Mouse (Mus musculus): ENCODE data around the gene Gm10553. TPM values are rescaled to one million over a fixed set of nuclear protein-coding genes. Genes with fewer than 3 reads are reported as not detected.
"Not testable (repeated sequence)": the region's sequence is repeated elsewhere in the genome, so short reads cannot be mapped to it uniquely, and the experiment has no call there.

Gene Gm10553
- total RNA-seq (2021), result not detected
- long read RNA-seq, experiment 1, result 0 reads
- long read RNA-seq, experiment 2, result 0 reads

DNA sequence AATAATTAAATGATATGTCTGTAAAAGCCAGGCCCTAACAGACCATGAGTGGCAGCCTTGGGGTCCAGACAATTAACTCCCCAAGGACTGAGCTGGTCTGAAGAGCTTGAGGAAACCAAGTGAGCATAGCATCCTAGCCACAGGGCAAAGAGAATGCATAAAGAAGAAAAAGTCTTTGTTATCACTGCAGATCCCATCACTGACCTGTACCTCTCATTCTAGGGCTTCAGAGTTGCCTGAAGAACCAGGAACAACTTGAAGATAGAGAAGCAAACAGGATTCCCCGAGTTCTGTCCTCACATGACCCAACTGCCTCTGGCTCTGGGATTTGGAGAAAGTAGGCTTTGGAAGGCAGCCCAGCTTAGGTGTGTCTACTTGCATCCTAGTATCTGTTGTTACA lies at the start of gene Gm10553:
Gm10553 (plus strand) TSS at position 301 of the 400 bp plus-strand sequence.
- DNase-seq (ENCODE audit: low spot score in 2 of 2), result not testable (repeated sequence)

DNA sequence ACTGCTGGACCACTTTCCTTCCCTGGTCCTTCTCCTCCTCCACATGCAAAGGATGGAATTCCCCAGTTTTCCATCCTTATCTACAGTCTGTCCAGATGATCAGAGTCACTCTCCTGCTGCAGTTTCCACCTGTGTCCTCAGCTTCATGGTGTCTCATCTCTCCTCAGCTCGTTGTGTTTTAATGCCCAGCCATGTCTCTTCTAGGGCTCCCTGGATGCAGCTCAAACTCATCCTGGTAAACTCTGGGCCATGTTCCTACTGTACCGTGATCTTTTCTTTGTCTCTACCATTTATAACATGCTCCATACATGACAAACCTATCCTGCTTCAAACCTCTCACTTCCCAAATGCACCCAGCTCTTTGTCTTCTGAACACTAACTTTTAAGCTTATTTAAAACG lies 28.3 kb upstream of the Gm10553 start:
- not testable (repeated sequence) for DNase-seq (ENCODE audit: low spot score in 2 of 2)

DNA sequence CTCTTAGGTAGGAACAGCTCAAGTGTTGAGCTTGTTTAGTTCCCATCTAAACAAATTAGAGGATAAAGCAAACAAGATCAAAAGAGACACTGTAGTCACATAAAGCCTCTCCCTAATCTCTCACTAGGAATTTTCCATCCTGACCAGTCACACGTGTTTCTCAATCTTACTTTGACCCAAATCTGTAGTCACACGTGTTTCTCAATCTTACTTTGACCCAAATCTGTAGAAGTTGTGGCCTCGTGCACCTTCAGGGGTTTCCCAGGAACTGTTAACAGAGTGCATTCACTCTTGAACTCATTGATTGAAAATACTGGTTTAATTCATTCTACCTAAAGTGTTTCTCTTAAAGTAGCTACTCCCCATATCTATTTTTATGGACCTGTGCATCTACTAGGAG lies 26.9 kb upstream of the Gm10553 start:
- DNase-seq (ENCODE audit: low spot score in 2 of 2), result not testable (repeated sequence)

GRCm38 (mm10) chr1:85084803-85085202 lies 15.2 kb upstream of the Gm10553 start:
- not testable (repeated sequence) for DNase-seq (ENCODE audit: low spot score in 2 of 2)

DNA sequence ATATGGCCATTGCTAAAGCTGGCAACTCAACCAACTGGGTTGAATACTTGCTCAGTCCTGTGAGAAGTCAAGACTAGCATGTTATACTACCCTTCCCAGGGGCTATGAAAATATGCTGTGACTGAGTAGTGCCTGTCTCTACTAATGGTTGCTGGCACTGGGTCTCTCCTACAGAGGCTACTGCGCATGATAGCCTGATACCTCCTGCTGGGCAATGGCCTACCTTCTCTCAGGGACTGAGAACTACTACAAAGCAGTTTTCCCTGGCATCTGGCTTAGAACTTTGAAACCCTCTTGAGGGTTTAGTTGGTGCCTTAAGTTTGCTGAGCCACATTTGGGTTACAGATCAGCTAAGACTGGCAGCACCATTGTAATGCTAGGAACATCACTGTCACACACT lies 13.8 kb upstream of the Gm10553 start:
- DNase-seq (ENCODE audit: low spot score in 2 of 2), result not testable (repeated sequence)

GRCm38 (mm10) chr1:85092169-85092568 lies 7.8 kb upstream of the Gm10553 start:
- not testable (repeated sequence) for DNase-seq (ENCODE audit: low spot score in 2 of 2)

DNA sequence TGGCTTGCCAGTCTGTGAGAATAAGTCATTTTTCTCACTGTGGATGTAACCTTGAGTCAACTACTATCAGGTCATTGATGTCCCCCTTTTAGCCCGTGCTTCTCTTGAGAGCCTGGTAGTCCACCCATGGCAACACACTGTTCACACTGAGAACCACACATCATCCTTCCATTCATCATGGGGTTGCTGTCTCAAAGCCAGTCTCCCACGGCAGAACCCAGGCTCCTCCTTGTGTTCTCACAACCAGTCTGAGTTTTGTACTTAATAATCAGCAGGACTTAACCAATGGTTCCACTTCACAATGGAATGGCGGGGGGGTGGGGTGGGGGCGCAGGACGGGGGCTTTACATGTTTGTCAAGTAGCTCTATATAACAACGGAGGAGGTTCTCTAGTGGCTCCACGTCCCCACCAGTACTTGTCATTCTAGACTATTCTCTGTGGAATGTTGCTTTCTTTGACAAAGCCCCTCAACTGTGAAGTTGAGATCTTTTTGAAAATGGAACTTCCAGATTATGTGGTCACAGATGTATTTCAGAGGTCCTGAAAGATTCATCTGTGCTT lies 6.9 kb upstream of the Gm10553 start:
- not testable (repeated sequence) for DNase-seq (ENCODE audit: low spot score in 2 of 2)

DNA sequence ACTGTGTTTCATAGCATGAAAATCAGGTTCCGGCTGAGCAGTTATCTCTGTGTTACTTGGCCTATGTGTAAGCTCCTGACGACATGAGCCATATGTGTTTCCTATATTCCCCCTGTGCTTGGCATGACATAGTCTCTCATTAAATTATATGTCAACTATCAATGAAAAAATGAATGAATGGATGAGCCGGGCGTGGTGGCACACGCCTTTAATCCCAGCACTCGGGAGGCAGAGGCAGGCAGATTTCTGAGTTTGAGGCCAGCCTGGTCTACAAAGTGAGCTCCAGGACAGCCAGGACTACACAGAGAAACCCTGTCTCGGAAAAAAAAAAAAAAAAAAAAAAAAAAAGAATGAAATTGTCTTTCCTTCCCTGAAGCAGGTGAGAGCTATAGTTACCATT lies 883 bp upstream of the Gm10553 start:
- DNase-seq (ENCODE audit: low spot score in 2 of 2), result not testable (repeated sequence)

- DNase-seq (ENCODE audit: low spot score in 2 of 2), result not testable (repeated sequence)
These were observed 1.8 kb downstream of the Gm10553 start for GRCm38 (mm10) chr1:85101754-85102153.

DNA sequence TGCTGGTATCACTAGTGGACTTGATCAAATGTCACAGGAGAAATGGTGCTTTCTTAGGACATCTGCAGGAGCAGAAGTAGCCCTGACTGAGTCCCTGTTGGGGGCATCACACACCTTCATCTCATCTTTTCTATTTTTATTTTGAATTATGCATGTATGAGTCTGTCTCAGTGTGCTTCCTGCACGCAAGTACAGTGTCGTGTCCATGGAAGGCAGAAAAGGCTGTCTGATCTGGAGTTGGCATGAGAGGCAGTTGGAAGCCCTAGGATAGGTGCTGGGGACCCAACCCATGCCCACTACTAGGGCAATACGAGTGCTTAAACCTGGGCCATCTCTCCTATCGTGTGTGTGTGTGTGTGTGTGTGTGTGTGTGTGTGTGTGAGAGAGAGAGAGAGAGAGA lies 5.4 kb downstream of the Gm10553 start:
- not testable (repeated sequence) for DNase-seq (ENCODE audit: low spot score in 2 of 2)

DNA sequence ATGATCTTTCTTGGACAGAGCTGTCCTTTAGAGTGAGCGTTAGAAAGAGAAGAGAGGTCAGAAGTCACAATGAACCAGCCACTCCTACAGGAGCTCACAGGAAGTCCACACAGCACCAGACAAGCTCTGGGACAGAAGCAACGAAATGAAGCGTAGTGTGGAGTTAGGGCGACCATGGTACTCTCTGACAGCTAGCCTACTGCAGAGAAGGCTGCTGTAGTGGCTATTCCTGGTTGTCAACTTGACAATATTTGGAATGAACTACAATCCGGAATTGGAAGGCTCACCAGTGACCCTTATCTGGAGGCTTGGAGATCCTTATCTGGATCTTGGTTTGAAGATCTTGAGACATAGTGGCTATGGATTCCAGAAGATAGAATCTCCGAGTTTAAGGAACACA lies 6.0 kb downstream of the Gm10553 start:
- not testable (repeated sequence) for DNase-seq (ENCODE audit: low spot score in 2 of 2)

DNA sequence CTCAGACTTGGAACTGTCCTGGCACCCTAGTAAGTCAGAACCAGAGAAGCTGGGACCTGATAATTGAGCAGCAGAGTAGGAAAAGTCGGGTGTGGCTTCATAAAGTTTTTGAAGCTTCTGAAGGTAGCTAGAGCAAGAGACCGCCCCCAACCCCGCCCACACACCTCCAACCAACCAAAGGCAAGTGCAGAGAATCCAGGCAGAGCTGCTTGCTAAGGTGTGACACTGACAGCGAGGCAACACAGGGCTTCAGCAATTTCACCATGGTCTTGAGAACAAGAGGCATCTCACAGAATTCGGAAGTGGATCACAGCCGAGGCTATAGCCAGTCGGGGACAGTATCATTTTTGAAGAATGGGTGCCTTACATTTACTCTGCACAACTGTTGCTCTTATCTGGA lies 9.8 kb downstream of the Gm10553 start, which contains the start of gene A530032D15Rik:
A530032D15Rik (minus strand) TSS at position 101 of the 400 bp plus-strand sequence.
- not testable (repeated sequence) for DNase-seq (ENCODE audit: low spot score in 2 of 2)

- not testable (repeated sequence) for DNase-seq (ENCODE audit: low spot score in 2 of 2)
These were observed 10.9 kb downstream of the Gm10553 start for GRCm38 (mm10) chr1:85110876-85111275.

- DNase-seq (ENCODE audit: low spot score in 2 of 2), result not testable (repeated sequence)
These were observed 11.6 kb downstream of the Gm10553 start for GRCm38 (mm10) chr1:85111572-85111971.

- DNase-seq (ENCODE audit: low spot score in 2 of 2), result not testable (repeated sequence)
These were observed 12.3 kb downstream of the Gm10553 start for GRCm38 (mm10) chr1:85112266-85112665.

DNA sequence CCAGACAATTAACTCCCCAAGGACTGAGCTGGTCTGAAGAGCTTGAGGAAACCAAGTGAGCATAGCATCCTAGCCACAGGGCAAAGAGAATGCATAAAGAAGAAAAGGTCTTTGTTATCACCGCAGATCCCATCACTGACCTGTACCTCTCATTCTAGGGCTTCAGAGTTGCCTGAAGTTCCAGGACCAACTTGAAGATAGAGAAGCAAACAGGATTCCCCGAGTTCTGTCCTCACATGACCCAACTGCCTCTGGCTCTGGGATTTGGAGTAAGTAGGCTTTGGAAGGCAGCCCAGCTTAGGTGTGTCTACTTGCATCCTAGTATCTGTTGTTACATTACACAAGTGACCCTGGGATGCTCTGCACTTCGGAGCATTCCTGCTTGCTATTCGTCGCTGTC lies 12.9 kb downstream of the Gm10553 start:
- DNase-seq (ENCODE audit: low spot score in 2 of 2), result not testable (repeated sequence)

DNA sequence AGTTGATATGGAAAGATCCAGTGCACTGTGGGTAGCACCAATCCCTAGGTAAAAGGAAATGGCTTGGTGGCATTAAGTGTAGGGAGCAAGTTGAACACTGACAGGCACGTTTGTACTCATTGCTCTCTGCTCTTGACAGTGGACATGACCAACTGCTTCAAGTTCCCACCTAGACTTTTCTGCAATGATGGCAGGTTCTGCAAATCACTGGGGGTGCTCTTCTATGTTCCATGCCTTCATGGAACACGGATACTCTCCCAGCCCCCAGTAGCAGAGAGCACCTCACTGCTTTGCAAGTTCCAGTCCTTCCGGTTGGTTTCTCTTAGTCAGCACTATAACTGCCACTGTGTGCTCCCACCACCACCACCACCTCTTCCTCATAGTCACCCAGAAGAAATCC lies 14.1 kb downstream of the Gm10553 start:
- not testable (repeated sequence) for DNase-seq (ENCODE audit: low spot score in 2 of 2)

GRCm38 (mm10) chr1:85114666-85115402 lies 14.9 kb downstream of the Gm10553 start:
- DNase-seq (ENCODE audit: low spot score in 2 of 2), result peak; percentile 43 to 72

GRCm38 (mm10) chr1:85117537-85117936 lies 17.6 kb downstream of the Gm10553 start:
- DNase-seq (ENCODE audit: low spot score in 2 of 2), result not testable (repeated sequence)

- not testable (repeated sequence) for DNase-seq (ENCODE audit: low spot score in 2 of 2)
These were observed 18.4 kb downstream of the Gm10553 start for GRCm38 (mm10) chr1:85118341-85118740.

GRCm38 (mm10) chr1:85121841-85122240 lies 21.9 kb downstream of the Gm10553 start:
- not testable (repeated sequence) for DNase-seq (ENCODE audit: low spot score in 2 of 2)

DNA sequence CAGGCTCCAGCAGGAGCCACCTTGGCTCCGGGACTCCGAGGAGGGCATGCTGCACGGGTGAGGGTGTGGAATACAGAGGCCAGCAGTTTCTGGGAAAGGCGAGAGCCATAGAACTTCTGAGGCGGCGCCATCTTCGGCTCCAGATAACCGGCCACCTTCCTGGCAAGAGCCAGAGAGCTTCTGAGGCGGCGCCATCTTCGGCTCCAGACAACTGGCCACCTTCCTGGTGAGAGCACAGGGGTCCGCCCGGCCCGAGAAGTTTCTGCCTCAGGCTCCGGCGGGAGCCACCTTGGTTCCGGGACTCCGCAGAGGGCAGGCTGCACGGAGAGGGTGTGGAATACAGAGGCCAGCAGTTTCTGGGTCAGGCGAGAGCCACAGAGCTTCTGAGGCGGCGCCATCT lies 33.7 kb downstream of the Gm10553 start:
- DNase-seq (ENCODE audit: low spot score in 2 of 2), result not testable (repeated sequence)

Measured in left cerebral cortex, adult 18-20 months (tissue).